Mouse (Mus musculus) myocyte (in vitro differentiated cells): Measurements from ENCODE around the gene Csrp2.

Experiments used
- E2F4 ChIP-seq: IDR thresholded peaks from one replicate; pipeline ENCODE4 v1.6.1; 2011; ENCODE audit warnings: mild to moderate bottlenecking, control low read depth, moderate library complexity; ENCODE audit not compliant: insufficient read depth
- MAX ChIP-seq: IDR thresholded peaks from one replicate; pipeline ENCODE4 v1.6.1; 2011; ENCODE audit warnings: low read depth, mild to moderate bottlenecking, control low read depth
- MYOD1 ChIP-seq, 3 experiments: IDR thresholded peaks; one replicate each; pipeline ENCODE4 v1.6.1; 2011; ENCODE audit warnings: control low read depth in 2 of 3, low read depth in 2 of 3, mild to moderate bottlenecking in 2 of 3, moderate library complexity in 1 of 3; ENCODE audit not compliant: insufficient read length in 2 of 3, control insufficient read depth in 1 of 3
- MYOG ChIP-seq, 3 experiments: IDR thresholded peaks; one replicate each; pipeline ENCODE4 v1.6.1; 2011; ENCODE audit warnings: control low read depth in 2 of 3, low read depth in 2 of 3, mild to moderate bottlenecking in 2 of 3; ENCODE audit not compliant: insufficient read length in 2 of 3, control insufficient read depth in 1 of 3, insufficient read depth in 1 of 3
- POLR2A ChIP-seq: IDR thresholded peaks from one replicate; pipeline ENCODE4 v1.6.1; 2011; ENCODE audit warnings: low read depth, mild to moderate bottlenecking, control low read depth, moderate library complexity; ENCODE audit not compliant: insufficient read length
- POLR2AphosphoS2 ChIP-seq: IDR thresholded peaks from one replicate; pipeline ENCODE4 v1.6.1; 2011; ENCODE audit warnings: low read depth, control low read depth; ENCODE audit not compliant: insufficient read length
- SRF ChIP-seq: IDR thresholded peaks from one replicate; pipeline ENCODE4 v1.6.1; 2011; ENCODE audit warnings: low read depth; ENCODE audit not compliant: control insufficient read depth, insufficient read length
- USF1 ChIP-seq: IDR thresholded peaks from one replicate; pipeline ENCODE4 v1.6.1; 2011; ENCODE audit warnings: low read depth, mild to moderate bottlenecking, control low read depth, moderate library complexity

- TF ChIP-seq POLR2A (no peak), MYOD1 (IDR thresholded peaks at IDR 0.05; ENCODE audit: control insufficient read depth in 1 of 3, insufficient read length in 2 of 3, low read depth in 2 of 3) (no peak), MAX (no peak), POLR2AphosphoS2 (no peak), E2F4 (no peak), USF1 (no peak), SRF (no peak), MYOG (IDR thresholded peaks at IDR 0.05; ENCODE audit: control insufficient read depth in 1 of 3, insufficient read depth in 1 of 3, insufficient read length in 2 of 3, low read depth in 2 of 3) (no peak)
Measured at GRCm38 (mm10) chr10:110935081-110935480, 15.5 kb downstream of the Csrp2 start.
